Mouse (Mus musculus) cerebellum, adult 2 months (tissue): Measurements from ENCODE around the gene Cryz. TPM values are rescaled to one million over a fixed set of nuclear protein-coding genes. Genes with fewer than 3 reads are reported as not detected.
A peak's percentile ranks its signal among the peaks of the same experiment; 100 is the strongest.

Experiments
- DNase-seq, 2 experiments: peaks; one replicate each; pipeline ENCODE4 v3.0.0; 2021
- H3K27ac ChIP-seq: fragments of 200-500 bp; 2 replicates; pipeline ENCODE4 v1.5.1; 2012; ENCODE audit warnings: low read length, control low read depth, inconsistent platforms; ENCODE audit not compliant: insufficient read depth
- H3K27me3 ChIP-seq: fragments of 200-500 bp; 2 replicates; pipeline ENCODE4 v1.6.1; 2012; ENCODE audit warnings: inconsistent platforms, mild to moderate bottlenecking, low read length, moderate library complexity; ENCODE audit not compliant: control insufficient read depth, insufficient read depth
- H3K4me1 ChIP-seq: fragments of 200-500 bp; 2 replicates; pipeline ENCODE4 v1.6.1; 2011; ENCODE audit warnings: low read length; ENCODE audit not compliant: control insufficient read depth, insufficient read depth
- H3K4me3 ChIP-seq: fragments of 200-500 bp; replicated peaks from 2 replicates; pipeline ENCODE3; 2011; ENCODE audit warnings: mild to moderate bottlenecking, low read depth, low read length, control low read depth; ENCODE audit not compliant: insufficient read depth
- CTCF ChIP-seq: fragments of 200-500 bp; IDR thresholded peaks from 2 replicates; pipeline ENCODE4 v1.5.1; 2011; ENCODE audit warnings: low read depth, mild to moderate bottlenecking, control low read depth, low read length, moderate library complexity, borderline replicate concordance; ENCODE audit not compliant: insufficient read depth
- POLR2A ChIP-seq: fragments of 200-500 bp; IDR thresholded peaks from 2 replicates; pipeline ENCODE4 v1.6.1; 2011; ENCODE audit warnings: low read length, control low read depth, borderline replicate concordance; ENCODE audit not compliant: insufficient read depth
- WGBS: fragments of 180-500 bp; shearing (Covaris S2); methylation state at CpG from one replicate; pipeline ENCODE4 v1.1.7; 2018; 5-methylcytosine and 5-hydroxymethylcytosine counted together
- polyA plus RNA-seq: library from polyadenylated mRNA; depleted of rRNA; stranded (reverse); fragments of >200 nt; gene quantifications from 2 replicates; pipeline ENCODE4 v1.2.3, GENCODE M21; 2012

The Cryz gene
- polyA plus RNA-seq, 1 experiment: 12.9 TPM

- H3K27me3 ChIP-seq: no peaks in the 10 kb centered on the region; the same call in 1 of the 2 replicates
- H3K27ac ChIP-seq: no peak overlapping the region
- no peak overlapping the region for H3K4me3 ChIP-seq
- WGBS: 31% methylated on average over 14 of the region's 14 CpGs
- TF ChIP-seq CTCF (no peak), POLR2A (no peak)
- H3K4me1 ChIP-seq: no peaks in the 10 kb centered on the region
- DNase-seq: no peak
These were observed 26.4 kb upstream of the Cryz start for GRCm38 (mm10) chr3:154570029-154570575.

GRCm38 (mm10) chr3:154570786-154571185, 25.7 kb upstream of the Cryz start:
- Histone ChIP-seq H3K4me1 (no peaks in the 10 kb centered on the region), H3K27me3 (no peaks in the 10 kb centered on the region; the same call in 1 of the 2 replicates), H3K4me3 (no peak overlapping the region), H3K27ac (no peak overlapping the region)
- no peak for TF ChIP-seq POLR2A
- TF ChIP-seq CTCF: no peak
- no peak for DNase-seq
- WGBS: 4% methylated on average over 12 of the region's 12 CpGs

GRCm38 (mm10) chr3:154572341-154572972, 24.1 kb upstream of the Cryz start:
- H3K4me1 ChIP-seq: no peaks in the 10 kb centered on the region
- TF ChIP-seq CTCF (peak; percentile 91), POLR2A (no peak)
- no peak overlapping the region for H3K4me3 ChIP-seq
- no peaks in the 10 kb centered on the region; the same call in 1 of the 2 replicates for H3K27me3 ChIP-seq
- H3K27ac ChIP-seq: no peak overlapping the region
- DNase-seq: peak; percentile 50 to 70
- WGBS: 7% methylated on average over 12 of the region's 12 CpGs

- Histone ChIP-seq H3K27me3 (no peaks in the 10 kb centered on the region; the same call in 1 of the 2 replicates), H3K4me3 (no peak overlapping the region), H3K27ac (no peak overlapping the region), H3K4me1 (no peaks in the 10 kb centered on the region)
- WGBS: 61% methylated on average over 6 of the region's 6 CpGs
- no peak for DNase-seq
- TF ChIP-seq CTCF (no peak), POLR2A (no peak)
These were observed 22.8 kb upstream of the Cryz start for GRCm38 (mm10) chr3:154573666-154574065.

GRCm38 (mm10) chr3:154577895-154578294, 18.6 kb upstream of the Cryz start:
- H3K27ac ChIP-seq: no peak overlapping the region
- 93% methylated on average over 8 of the region's 8 CpGs for WGBS
- TF ChIP-seq POLR2A (no peak), CTCF (no peak)

GRCm38 (mm10) chr3:154584351-154584750, 12.2 kb upstream of the Cryz start:
- 87% methylated on average over 8 of the region's 8 CpGs for WGBS
- no peak overlapping the region for H3K27ac ChIP-seq
- no peaks in the 10 kb centered on the region for H3K4me1 ChIP-seq
- DNase-seq: no peak
- no peaks in the 10 kb centered on the region for H3K27me3 ChIP-seq
- no peak overlapping the region for H3K4me3 ChIP-seq
- TF ChIP-seq CTCF (no peak), POLR2A (no peak)

More at GRCm38 (mm10) chr3:154577895-154578294, 18.6 kb upstream of the Cryz start:
- H3K27me3 ChIP-seq: no peaks in the 10 kb centered on the region
- no peaks in the 10 kb centered on the region for H3K4me1 ChIP-seq
- no peak for DNase-seq
- H3K4me3 ChIP-seq: no peak overlapping the region

GRCm38 (mm10) chr3:154590971-154591370, 5.5 kb upstream of the Cryz start:
- H3K27me3 ChIP-seq: no peaks in the 10 kb centered on the region
- H3K27ac ChIP-seq: no peak overlapping the region
- 91% methylated on average over 5 of the region's 5 CpGs for WGBS
- no peak overlapping the region for H3K4me3 ChIP-seq
- no peak for DNase-seq
- TF ChIP-seq POLR2A (no peak), CTCF (no peak)
- H3K4me1 ChIP-seq: no peaks in the 10 kb centered on the region

- no peak overlapping the region for H3K4me3 ChIP-seq
- 96% methylated on average over 3 of the region's 3 CpGs for WGBS
- DNase-seq: no peak
- no peaks in the 10 kb centered on the region for H3K4me1 ChIP-seq
- TF ChIP-seq CTCF: no peak
- no peak for TF ChIP-seq POLR2A
- H3K27me3 ChIP-seq: no peaks in the 10 kb centered on the region
- H3K27ac ChIP-seq: no peak overlapping the region
These were observed 4.9 kb upstream of the Cryz start for GRCm38 (mm10) chr3:154591621-154592020.
